Mouse (Mus musculus): ENCODE results near the gene Runx3. TPM values are rescaled to one million over a fixed set of nuclear protein-coding genes. Genes with fewer than 3 reads are reported as not detected.

Runx3 gene
- polyA plus RNA-seq, 1 experiment = 1.4 TPM

- TF ChIP-seq POLR2A (IDR thresholded peaks at IDR 0.05; ENCODE audit: low read depth, low read length) (no peak), CTCF (conservative IDR thresholded peaks at IDR 0.05; ENCODE audit: insufficient read depth, insufficient read length, low read depth, low read length) (no peak)
- Histone ChIP-seq H3K4me3 (ENCODE audit: insufficient read depth, low read depth, low read length) (no peak overlapping the region), H3K27ac (ENCODE audit: insufficient read depth, low read depth, low read length) (no peak overlapping the region), H3K36me3 (ENCODE audit: control insufficient read depth, insufficient read depth, low read length) (no peaks in the 10 kb centered on the region), H3K27me3 (replicated peaks; ENCODE audit: control insufficient read depth, insufficient read depth, low read length) (peaks cover 3% of the 10 kb centered on the region), H3K4me1 (ENCODE audit: control insufficient read depth, insufficient read depth, low read length) (no peaks in the 10 kb centered on the region)
- WGBS = 66% methylated on average over 2 of the region's 2 CpGs
- no peak for DNase-seq
Observed at GRCm38 (mm10) chr4:135159663-135160062, 39.2 kb downstream of the Runx3 start.

DNA sequence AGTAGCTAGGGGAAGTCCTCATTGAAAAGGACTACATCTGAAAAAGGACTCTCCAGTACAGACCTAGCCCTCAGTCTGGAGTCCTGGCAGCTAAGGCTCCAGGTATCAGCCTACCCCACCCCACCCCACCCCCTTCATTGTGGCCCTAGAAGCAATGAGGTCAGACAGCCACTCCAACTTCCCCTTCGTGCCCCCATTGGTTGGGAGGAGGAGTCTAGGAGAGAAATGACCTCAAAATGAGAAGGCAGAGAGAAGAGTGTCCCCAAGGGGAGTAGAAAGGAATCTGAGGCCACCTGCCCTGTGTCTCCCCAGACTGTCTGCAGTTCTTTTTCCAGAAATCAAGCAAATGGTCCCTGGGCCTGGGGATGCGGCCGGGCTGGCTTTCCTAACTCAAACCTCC is 39.7 kb downstream of the Runx3 start:
- Histone ChIP-seq H3K4me1 (ENCODE audit: control insufficient read depth, insufficient read depth, low read length) (no peaks in the 10 kb centered on the region), H3K4me3 (ENCODE audit: insufficient read depth, low read depth, low read length) (no peak overlapping the region), H3K36me3 (ENCODE audit: control insufficient read depth, insufficient read depth, low read length) (no peaks in the 10 kb centered on the region), H3K27ac (ENCODE audit: insufficient read depth, low read depth, low read length) (no peak overlapping the region), H3K27me3 (replicated peaks; ENCODE audit: control insufficient read depth, insufficient read depth, low read length) (peaks cover 3% of the 10 kb centered on the region; the same call in 1 of the 2 replicates)
- no peak for DNase-seq
- TF ChIP-seq CTCF (conservative IDR thresholded peaks at IDR 0.05; ENCODE audit: insufficient read depth, insufficient read length, low read depth, low read length) (no peak), POLR2A (IDR thresholded peaks at IDR 0.05; ENCODE audit: low read depth, low read length) (no peak)
- 85% methylated on average over 3 of the region's 3 CpGs for WGBS

GRCm38 (mm10) chr4:135161441-135161840 is 41.0 kb downstream of the Runx3 start:
- Histone ChIP-seq H3K4me1 (ENCODE audit: control insufficient read depth, insufficient read depth, low read length) (no peaks in the 10 kb centered on the region), H3K36me3 (ENCODE audit: control insufficient read depth, insufficient read depth, low read length) (no peaks in the 10 kb centered on the region), H3K27ac (ENCODE audit: insufficient read depth, low read depth, low read length) (no peak overlapping the region), H3K4me3 (ENCODE audit: insufficient read depth, low read depth, low read length) (no peak overlapping the region), H3K27me3 (replicated peaks; ENCODE audit: control insufficient read depth, insufficient read depth, low read length) (no peaks in the 10 kb centered on the region; the same call in 1 of the 2 replicates)
- TF ChIP-seq POLR2A (IDR thresholded peaks at IDR 0.05; ENCODE audit: low read depth, low read length) = no peak
- no peak for TF ChIP-seq CTCF (conservative IDR thresholded peaks at IDR 0.05; ENCODE audit: insufficient read depth, insufficient read length, low read depth, low read length)
- WGBS = 88% methylated on average over 11 of the region's 11 CpGs
- DNase-seq = no peak

- no peaks in the 10 kb centered on the region for H3K4me1 ChIP-seq (ENCODE audit: control insufficient read depth, insufficient read depth, low read length)
- no peak overlapping the region for H3K27ac ChIP-seq (ENCODE audit: insufficient read depth, low read depth, low read length)
- H3K36me3 ChIP-seq (ENCODE audit: control insufficient read depth, insufficient read depth, low read length) = no peaks in the 10 kb centered on the region
- no peak overlapping the region for H3K4me3 ChIP-seq (ENCODE audit: insufficient read depth, low read depth, low read length)
- TF ChIP-seq CTCF (conservative IDR thresholded peaks at IDR 0.05; ENCODE audit: insufficient read depth, insufficient read length, low read depth, low read length) (no peak), POLR2A (IDR thresholded peaks at IDR 0.05; ENCODE audit: low read depth, low read length) (no peak)
- no peak for DNase-seq
- H3K27me3 ChIP-seq (replicated peaks; ENCODE audit: control insufficient read depth, insufficient read depth, low read length) = no peaks in the 10 kb centered on the region
- 61% methylated on average over 6 of the region's 6 CpGs for WGBS
Observed at GRCm38 (mm10) chr4:135165761-135166160, 45.3 kb downstream of the Runx3 start.

- no peak overlapping the region for H3K4me3 ChIP-seq (ENCODE audit: insufficient read depth, low read depth, low read length)
- 24% methylated on average over 23 of the region's 23 CpGs for WGBS
- H3K36me3 ChIP-seq (ENCODE audit: control insufficient read depth, insufficient read depth, low read length) = no peaks in the 10 kb centered on the region
- no peaks in the 10 kb centered on the region for H3K27me3 ChIP-seq (replicated peaks; ENCODE audit: control insufficient read depth, insufficient read depth, low read length)
- DNase-seq = no peak
- no peak overlapping the region for H3K27ac ChIP-seq (ENCODE audit: insufficient read depth, low read depth, low read length)
- TF ChIP-seq CTCF (conservative IDR thresholded peaks at IDR 0.05; ENCODE audit: insufficient read depth, insufficient read length, low read depth, low read length) (no peak), POLR2A (IDR thresholded peaks at IDR 0.05; ENCODE audit: low read depth, low read length) (no peak)
- no peaks in the 10 kb centered on the region for H3K4me1 ChIP-seq (ENCODE audit: control insufficient read depth, insufficient read depth, low read length)
Observed at GRCm38 (mm10) chr4:135166413-135167225, 46.2 kb downstream of the Runx3 start.

GRCm38 (mm10) chr4:135167816-135168527 is 47.5 kb downstream of the Runx3 start:
- Histone ChIP-seq H3K36me3 (ENCODE audit: control insufficient read depth, insufficient read depth, low read length) (no peaks in the 10 kb centered on the region), H3K27me3 (replicated peaks; ENCODE audit: control insufficient read depth, insufficient read depth, low read length) (no peaks in the 10 kb centered on the region), H3K4me1 (ENCODE audit: control insufficient read depth, insufficient read depth, low read length) (no peaks in the 10 kb centered on the region), H3K4me3 (ENCODE audit: insufficient read depth, low read depth, low read length) (no peak overlapping the region), H3K27ac (ENCODE audit: insufficient read depth, low read depth, low read length) (no peak overlapping the region)
- DNase-seq = no peak
- TF ChIP-seq POLR2A (IDR thresholded peaks at IDR 0.05; ENCODE audit: low read depth, low read length) (no peak), CTCF (conservative IDR thresholded peaks at IDR 0.05; ENCODE audit: insufficient read depth, insufficient read length, low read depth, low read length) (no peak)
- 78% methylated on average over 7 of the region's 7 CpGs for WGBS

DNA sequence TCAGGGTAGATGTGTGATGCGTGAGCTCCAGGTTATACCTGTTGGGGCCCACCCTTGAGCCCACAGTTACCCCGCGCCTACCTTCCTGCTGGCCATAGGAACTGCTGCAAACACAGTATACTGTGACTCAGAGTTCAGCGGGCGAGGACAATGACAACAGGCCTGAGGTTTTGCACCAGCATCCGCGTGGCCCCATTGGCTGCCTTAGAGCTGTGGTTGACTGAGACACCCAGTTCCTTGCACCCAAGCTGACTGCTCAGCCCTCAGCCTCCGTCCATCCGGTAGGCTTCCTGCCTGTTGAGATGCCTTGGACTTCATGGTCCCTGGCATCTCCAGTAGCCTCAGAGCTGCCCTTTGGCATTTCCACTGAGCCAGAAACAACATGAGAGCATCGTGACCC is 48.6 kb downstream of the Runx3 start:
- DNase-seq = no peak
- H3K4me3 ChIP-seq (ENCODE audit: insufficient read depth, low read depth, low read length) = no peak overlapping the region
- whole genome bisulfite sequencing = 81% methylated on average over 10 of the region's 10 CpGs
- TF ChIP-seq CTCF (conservative IDR thresholded peaks at IDR 0.05; ENCODE audit: insufficient read depth, insufficient read length, low read depth, low read length) (no peak), POLR2A (IDR thresholded peaks at IDR 0.05; ENCODE audit: low read depth, low read length) (no peak)
- H3K27me3 ChIP-seq (replicated peaks; ENCODE audit: control insufficient read depth, insufficient read depth, low read length) = no peaks in the 10 kb centered on the region
- no peaks in the 10 kb centered on the region for H3K4me1 ChIP-seq (ENCODE audit: control insufficient read depth, insufficient read depth, low read length)
- H3K36me3 ChIP-seq (ENCODE audit: control insufficient read depth, insufficient read depth, low read length) = no peaks in the 10 kb centered on the region
- H3K27ac ChIP-seq (ENCODE audit: insufficient read depth, low read depth, low read length) = no peak overlapping the region

All from kidney, adult 2 months (tissue).